Mouse (Mus musculus) C2C12 (cell line): ENCODE measurements around the gene Zc3h10.

Experiments used
- CTCF ChIP-seq: IDR thresholded peaks from one replicate; pipeline ENCODE4 v1.5.1; 2011; ENCODE audit not compliant: control insufficient read depth, insufficient read depth, insufficient read length
- FOSL1 ChIP-seq: IDR thresholded peaks from one replicate; pipeline ENCODE4 v1.8.0; 2011; ENCODE audit warnings: mild to moderate bottlenecking, low read length; ENCODE audit not compliant: poor library complexity, insufficient read depth, severe bottlenecking
- MAX ChIP-seq: IDR thresholded peaks from one replicate; pipeline ENCODE4 v1.6.1; 2011; ENCODE audit warnings: mild to moderate bottlenecking, control low read depth
- MYOD1 ChIP-seq: IDR thresholded peaks from one replicate; pipeline ENCODE4 v1.6.1; 2011; ENCODE audit warnings: low read depth; ENCODE audit not compliant: control insufficient read depth, insufficient read length
- MYOG ChIP-seq: IDR thresholded peaks from one replicate; pipeline ENCODE4 v1.6.1; 2011; ENCODE audit not compliant: control insufficient read depth, insufficient read length; ENCODE audit errors: extremely low read depth
- USF1 ChIP-seq: IDR thresholded peaks from one replicate; pipeline ENCODE4 v1.6.1; 2011; ENCODE audit warnings: low read depth, mild to moderate bottlenecking, control low read depth, moderate library complexity

DNA sequence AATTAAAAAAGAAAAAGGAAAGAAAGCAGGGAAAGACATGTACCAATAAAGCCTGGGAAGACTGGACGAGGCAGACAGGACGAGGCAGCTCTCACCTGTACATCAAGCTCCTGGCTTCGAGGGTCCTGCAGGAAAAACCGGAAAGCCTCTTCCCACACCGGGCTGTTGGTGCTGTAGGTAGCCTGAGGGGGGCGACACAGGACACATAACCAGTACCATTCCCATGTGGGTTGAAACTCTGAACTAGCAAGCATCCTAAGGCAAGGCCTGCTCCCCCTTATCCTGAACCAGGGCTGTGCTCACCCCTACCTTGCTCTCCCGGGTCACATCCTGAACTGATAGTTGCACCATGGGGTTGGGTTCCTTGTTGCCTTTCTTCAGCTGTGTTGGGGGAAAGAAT, 28.7 kb downstream of the Zc3h10 start:
- TF ChIP-seq CTCF (peak; percentile 53), MAX (no peak), FOSL1 (no peak), USF1 (no peak), MYOG (no peak), MYOD1 (no peak)
